Mouse (Mus musculus) mouse trophoblast stem cell (cell line): Measurements from ENCODE around the gene Hmgcr.

Experiments used
- in situ Hi-C, 2 experiments: fragments of 300-500 bp; cut with MseI, MboI; formaldehyde crosslinking; loops; 2 replicates in 1 of 2; 3 replicates in 1 of 2; pipeline ENCODE4 v1.15.1; 2025

The Hmgcr gene

GRCm38 (mm10) chr13:96670406-96671077 is at the start of gene Hmgcr:
TSS of gene Hmgcr (minus strand) at chr13:96670936.
- in situ Hi-C loops: no loop called here

- in situ Hi-C loops: no loop called here
These were observed 49.3 kb upstream of the Hmgcr start for GRCm38 (mm10) chr13:96720003-96720402.

GRCm38 (mm10) chr13:96717821-96718220 is 47.1 kb upstream of the Hmgcr start:
- in situ Hi-C loops: no loop called here

- in situ Hi-C loops: no loop called here
These were observed 45.6 kb upstream of the Hmgcr start for GRCm38 (mm10) chr13:96716311-96716710.

GRCm38 (mm10) chr13:96709269-96710233 is 38.8 kb upstream of the Hmgcr start:
- in situ Hi-C loops: no loop called here

- in situ Hi-C loops: no loop called here
These were observed 32.0 kb upstream of the Hmgcr start for GRCm38 (mm10) chr13:96702567-96703278.

- in situ Hi-C loops: no loop called here
These were observed 27.3 kb upstream of the Hmgcr start for GRCm38 (mm10) chr13:96697805-96698586.

- in situ Hi-C loops: no loop called here
These were observed 24.7 kb upstream of the Hmgcr start for GRCm38 (mm10) chr13:96695428-96695827.

GRCm38 (mm10) chr13:96689901-96690300 is 19.2 kb upstream of the Hmgcr start:
- in situ Hi-C loops: no loop called here

GRCm38 (mm10) chr13:96687261-96687660 is 16.5 kb upstream of the Hmgcr start:
- in situ Hi-C loops: no loop called here

- in situ Hi-C loops: no loop called here
These were observed 14.0 kb upstream of the Hmgcr start for GRCm38 (mm10) chr13:96684779-96685178.

- in situ Hi-C loops: no loop called here
These were observed 10.4 kb upstream of the Hmgcr start for GRCm38 (mm10) chr13:96681088-96681620.

- in situ Hi-C loops: no loop called here
These were observed 9.7 kb upstream of the Hmgcr start for GRCm38 (mm10) chr13:96680163-96681087.

GRCm38 (mm10) chr13:96678616-96679015 is 7.9 kb upstream of the Hmgcr start:
- in situ Hi-C loops: no loop called here

GRCm38 (mm10) chr13:96677071-96677470 is 6.3 kb upstream of the Hmgcr start:
- in situ Hi-C loops: no loop called here

- in situ Hi-C loops: no loop called here
These were observed 5.0 kb upstream of the Hmgcr start for GRCm38 (mm10) chr13:96675756-96676155.

GRCm38 (mm10) chr13:96673817-96674216 is 3.1 kb upstream of the Hmgcr start:
- in situ Hi-C loops: no loop called here

- in situ Hi-C loops: no loop called here
These were observed 1.5 kb upstream of the Hmgcr start for GRCm38 (mm10) chr13:96672276-96672675.

GRCm38 (mm10) chr13:96671906-96672234 is 1.1 kb upstream of the Hmgcr start:
- in situ Hi-C loops: no loop called here
